Mouse (Mus musculus): ENCODE measurements around the gene Tmx2. TPM values are rescaled to one million over a fixed set of nuclear protein-coding genes. Genes with fewer than 3 reads are reported as not detected.

Gene Tmx2
- total RNA-seq, 1 experiment from 2014 or later: 103 TPM

GRCm38 (mm10) chr2:84638428-84639220 lies 40.3 kb downstream of the Tmx2 start:
- no peak for DNase-seq

GRCm38 (mm10) chr2:84637452-84638165 lies 41.3 kb downstream of the Tmx2 start:
- no peak for DNase-seq

GRCm38 (mm10) chr2:84636231-84636741 lies 42.7 kb downstream of the Tmx2 start:
- DNase-seq: peak; percentile 54

GRCm38 (mm10) chr2:84635611-84636010 lies 43.3 kb downstream of the Tmx2 start:
- DNase-seq: peak; percentile 90

GRCm38 (mm10) chr2:84634934-84635482 lies 43.9 kb downstream of the Tmx2 start:
- no peak for DNase-seq

- DNase-seq: no peak
Observed at GRCm38 (mm10) chr2:84634006-84634405, 44.9 kb downstream of the Tmx2 start.

- DNase-seq: peak; percentile 43
Observed at GRCm38 (mm10) chr2:84632999-84633398, 45.9 kb downstream of the Tmx2 start.

GRCm38 (mm10) chr2:84632001-84632400 lies 46.9 kb downstream of the Tmx2 start:
- DNase-seq: no peak

- no peak for DNase-seq
Observed at GRCm38 (mm10) chr2:84627036-84627435, 51.9 kb downstream of the Tmx2 start.

GRCm38 (mm10) chr2:84626366-84626975 lies 52.5 kb downstream of the Tmx2 start:
- DNase-seq: no peak

GRCm38 (mm10) chr2:84624201-84624600 lies 54.7 kb downstream of the Tmx2 start:
- no peak for DNase-seq

GRCm38 (mm10) chr2:84623428-84624119 lies 55.4 kb downstream of the Tmx2 start:
- no peak for DNase-seq

GRCm38 (mm10) chr2:84622668-84623067 lies 56.3 kb downstream of the Tmx2 start:
- DNase-seq: no peak

Other genes with a start within 250 kb of the Tmx2 start
- gene Tfpi, start 202.4 kb downstream of the Tmx2 start, total RNA-seq (2021): 39.4 and 44.2 TPM in 2 replicates
- gene Ctnnd1, start 28.4 kb downstream of the Tmx2 start, total RNA-seq (2021): 133 and 134 TPM in 2 replicates
- gene Btbd18, start 20.1 kb downstream of the Tmx2 start, total RNA-seq (2021): not detected in 2 replicates
- gene Selenoh, start 8.4 kb downstream of the Tmx2 start, total RNA-seq (2021): 44.8 and 47.8 TPM in 2 replicates
- gene Gm28635, start 1.1 kb downstream of the Tmx2 start, total RNA-seq (2021): not detected in 2 replicates
- 20.9 and 21.4 TPM in 2 replicates for gene Med19, start 738 bp downstream of the Tmx2 start, total RNA-seq (2021)
- gene Zdhhc5, start 36.0 kb upstream of the Tmx2 start, total RNA-seq (2021): 52.8 and 58.1 TPM in 2 replicates
- 14.5 and 15.7 TPM in 2 replicates for gene Clp1, start 48.2 kb upstream of the Tmx2 start, total RNA-seq (2021)
- gene Ypel4, start 54.9 kb upstream of the Tmx2 start, total RNA-seq (2021): 6.5 and 8.6 TPM in 2 replicates
- gene Gm19426, start 64.5 kb upstream of the Tmx2 start, total RNA-seq (2021): 5.2 and 5.3 TPM in 2 replicates
- 73.1 and 93.2 TPM in 2 replicates for gene Serping1, start 96.3 kb upstream of the Tmx2 start, total RNA-seq (2021)
- gene Ube2l6, start 119.7 kb upstream of the Tmx2 start, total RNA-seq (2021): 45.6 and 48.7 TPM in 2 replicates
- gene Smtnl1, start 143.5 kb upstream of the Tmx2 start, total RNA-seq (2021): not detected in 2 replicates
- 54.2 and 73.7 TPM in 2 replicates for gene Timm10, start 147.9 kb upstream of the Tmx2 start, total RNA-seq (2021)
- 5.2 and 9.3 TPM in 2 replicates for gene Slc43a1, start 159.7 kb upstream of the Tmx2 start, total RNA-seq (2021)
- gene Rtn4rl2, start 207.6 kb upstream of the Tmx2 start, total RNA-seq (2021): 1.6 and 2.6 TPM in 2 replicates

All from adrenal gland, postnatal 14 days (tissue).